Mouse (Mus musculus) adrenal gland, adult 2 months (tissue): ENCODE results near the gene Ptrh1. TPM values are rescaled to one million over a fixed set of nuclear protein-coding genes. Genes with fewer than 3 reads are reported as not detected.
A peak's percentile ranks its signal among the peaks of the same experiment; 100 is the strongest.

Experiments
- DNase-seq: peaks from one replicate; pipeline ENCODE4 v3.0.0; 2021
- polyA plus RNA-seq: library from polyadenylated mRNA; depleted of rRNA; stranded (reverse); fragments of >200 nt; gene quantifications from 2 replicates; pipeline ENCODE4 v1.2.3, GENCODE M21; 2012; rRNA removed
- total RNA-seq, 2 experiments: library from RNA; stranded (reverse); gene quantifications; 2 replicates each; pipeline ENCODE4 v1.2.3; 2021

Gene Ptrh1
- total and polyA plus RNA-seq, 3 experiments = 4.0 to 14.3 (median 5.0) TPM

DNA sequence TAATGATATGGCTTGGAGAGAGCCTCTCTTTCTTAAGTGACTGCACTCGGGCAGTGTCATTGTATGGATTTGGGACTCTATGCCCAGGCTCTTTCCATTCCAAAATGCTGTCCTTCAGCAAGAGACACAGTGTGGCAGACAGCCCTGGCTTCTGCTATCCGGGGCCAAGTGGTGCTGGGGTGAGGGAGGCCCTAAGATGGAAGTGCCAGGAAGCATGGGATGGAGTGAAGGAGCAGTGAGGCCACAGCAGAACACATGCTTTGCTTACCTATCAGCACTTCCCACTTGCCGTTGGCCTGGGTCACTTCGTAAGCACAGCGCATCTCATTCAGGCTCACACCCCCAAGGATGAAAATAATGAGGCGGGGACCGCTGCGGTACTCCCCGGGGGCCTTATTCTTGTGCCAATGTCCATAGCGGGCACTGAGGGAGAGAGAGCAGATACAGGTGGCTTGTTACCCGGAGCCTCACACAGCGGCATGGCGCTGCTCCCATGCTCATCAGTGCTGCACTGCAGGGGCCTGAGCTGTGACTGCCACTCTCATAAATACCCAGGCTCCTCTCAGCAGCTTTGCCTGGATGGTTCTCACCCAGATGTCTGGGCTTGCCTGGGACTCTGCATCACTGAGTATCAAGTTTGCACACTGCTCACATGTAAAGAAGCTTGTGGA is 20.3 kb downstream of the Ptrh1 start:
- DNase-seq = no peak

DNA sequence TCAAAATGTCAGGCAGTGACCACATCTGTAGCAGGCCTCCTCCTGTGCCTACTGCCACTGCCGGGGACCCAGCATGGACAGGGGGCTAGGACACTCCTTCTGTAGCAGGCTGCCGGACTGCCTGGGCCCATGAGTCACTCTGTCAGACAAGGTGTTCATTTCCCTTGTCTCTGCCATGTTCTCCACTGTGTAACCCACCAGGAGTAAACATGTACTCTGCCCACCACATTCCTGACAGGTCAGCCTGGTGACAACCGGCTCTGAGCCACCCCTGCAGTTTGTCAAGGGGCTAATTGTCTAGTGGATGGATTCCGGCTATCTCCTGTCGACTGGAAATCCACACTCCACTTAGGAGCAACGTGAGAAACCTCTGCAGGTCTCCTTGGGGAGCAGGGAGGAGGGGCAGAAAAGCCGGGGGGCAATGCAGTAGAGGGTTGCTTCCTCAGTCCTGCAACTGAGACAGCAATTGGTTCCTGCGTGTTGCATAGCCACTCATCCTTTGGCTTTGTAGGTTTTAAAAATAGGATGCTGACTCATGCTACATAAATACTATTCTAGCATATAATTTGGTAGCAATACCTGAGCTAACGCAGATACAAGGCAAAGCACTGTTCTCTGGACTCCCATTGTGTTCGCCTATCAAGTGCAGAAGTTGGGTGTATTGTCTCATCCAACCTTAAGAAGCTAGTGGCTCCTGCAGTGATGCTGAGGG is 22.8 kb downstream of the Ptrh1 start:
- DNase-seq = no peak

DNA sequence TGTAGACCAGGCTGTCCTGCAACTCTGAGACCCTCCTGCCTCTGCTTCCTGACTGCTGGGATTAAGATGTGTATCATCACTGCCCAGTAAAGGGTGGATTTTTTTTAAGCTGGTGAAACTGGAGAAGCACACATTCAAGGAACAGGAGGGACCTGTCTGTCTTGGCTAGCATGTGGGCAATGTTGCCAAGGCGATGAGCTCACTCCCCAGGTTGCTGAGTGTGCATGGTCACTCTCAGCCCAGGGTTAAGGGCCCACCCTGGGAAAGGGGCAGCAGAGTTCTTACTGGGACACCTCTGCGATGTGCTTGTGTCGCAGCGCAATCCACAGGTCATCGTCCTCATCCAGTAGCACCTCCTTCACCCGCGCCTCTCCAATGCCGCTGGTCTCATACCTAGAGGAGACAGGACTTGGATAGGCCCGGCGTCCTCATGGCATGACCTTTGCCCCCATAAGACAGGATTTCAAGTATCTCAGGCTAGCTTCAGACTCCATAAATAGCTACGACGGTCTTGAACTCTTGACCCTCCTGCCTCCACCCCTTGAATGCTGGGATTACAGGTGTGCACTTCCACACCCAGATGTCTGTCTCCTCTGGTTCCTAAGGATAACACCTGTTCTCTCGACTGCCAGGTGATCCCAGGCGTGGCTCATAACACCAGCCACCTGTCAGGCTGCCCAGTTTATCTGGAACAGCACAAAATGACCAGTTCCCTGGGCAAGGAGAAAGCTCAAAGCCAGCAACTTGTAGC is 33.4 kb downstream of the Ptrh1 start:
- no peak for DNase-seq

DNA sequence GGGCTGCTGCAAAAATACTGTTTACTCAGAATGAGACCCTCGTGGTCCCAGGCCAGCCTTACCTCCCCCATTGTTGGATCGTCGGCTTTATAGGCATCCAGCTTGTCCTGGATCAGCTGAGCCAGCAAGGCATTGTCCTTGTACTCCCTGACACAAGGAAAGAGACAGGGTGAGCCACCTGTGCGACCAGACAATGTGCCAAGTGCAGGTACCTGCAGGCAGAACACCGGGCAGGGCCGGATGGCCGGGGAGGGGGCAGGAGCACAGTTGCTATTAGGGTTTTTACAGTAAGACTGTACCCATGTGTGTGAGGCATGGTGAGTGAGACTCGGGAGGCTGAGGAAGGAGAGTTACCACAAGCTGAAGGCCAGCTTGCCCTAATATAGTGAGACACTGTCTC is 36.4 kb downstream of the Ptrh1 start:
- no peak for DNase-seq

DNA sequence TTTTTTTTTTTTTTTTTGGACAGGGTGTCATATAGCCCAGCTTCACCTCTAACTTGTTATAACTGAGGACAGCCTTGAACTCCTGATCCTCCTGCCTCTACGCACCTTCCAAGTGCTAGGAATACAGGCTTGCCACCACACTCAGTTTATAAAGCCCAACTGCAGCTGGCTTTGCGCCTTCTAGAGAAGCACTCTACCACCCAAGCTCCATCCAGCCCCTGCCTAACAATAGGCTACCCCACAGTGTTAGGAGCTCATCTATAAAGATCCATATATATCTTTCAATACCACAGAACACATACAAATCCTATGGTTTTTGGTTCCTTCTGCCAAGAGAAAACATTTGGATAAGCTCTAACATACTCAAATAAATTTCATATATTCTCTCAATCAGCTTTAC is 40.9 kb downstream of the Ptrh1 start:
- DNase-seq = no peak

DNA sequence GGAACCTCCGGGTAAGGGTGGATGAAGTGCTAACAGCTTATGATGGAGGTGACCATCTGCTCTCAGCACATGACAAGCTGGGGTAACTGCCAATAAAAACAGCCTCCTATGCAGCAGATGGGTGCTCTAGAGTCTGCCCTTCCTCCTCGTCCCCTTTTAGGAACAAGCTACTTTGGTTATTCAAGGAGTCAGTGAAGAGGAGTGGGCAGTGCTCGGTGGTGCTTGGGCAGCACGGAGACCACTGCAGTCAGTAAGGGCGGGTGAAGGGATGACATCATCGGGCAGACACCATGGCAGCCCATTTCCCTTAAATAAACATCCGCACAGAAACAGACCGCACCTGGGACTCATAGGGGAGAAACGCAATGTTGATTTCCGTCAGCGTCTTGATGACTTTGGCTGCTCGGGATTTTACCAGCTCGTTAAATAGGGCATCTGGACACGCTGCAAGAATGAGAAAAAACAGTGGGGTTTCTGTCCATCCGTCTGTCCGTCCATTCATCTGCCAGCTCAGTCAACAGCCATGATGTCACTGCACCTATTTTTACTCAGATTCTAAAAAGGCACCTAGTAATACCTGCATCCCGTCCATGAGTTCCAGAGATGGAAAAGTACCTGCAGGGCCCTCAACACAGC is 41.5 kb downstream of the Ptrh1 start:
- DNase-seq = no peak

DNA sequence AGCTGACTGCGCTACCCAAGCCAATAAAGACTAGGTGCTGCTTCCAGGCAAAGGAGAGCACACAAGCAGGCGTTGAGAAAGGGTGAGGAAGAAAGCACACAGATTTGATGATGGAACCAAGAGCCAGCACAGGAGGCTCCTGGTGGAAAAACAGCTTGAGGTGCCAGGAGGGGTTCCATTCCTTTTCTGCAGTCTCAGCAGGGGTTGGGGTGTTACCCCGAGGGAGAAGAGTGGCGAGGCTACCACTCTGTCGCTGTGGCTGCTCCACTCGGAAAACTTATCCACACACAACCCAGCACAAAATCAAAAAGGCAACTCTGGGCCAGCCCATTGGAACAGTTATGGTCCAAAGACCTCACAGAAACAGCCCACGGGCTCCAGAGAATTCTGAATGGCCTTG is 42.0 kb downstream of the Ptrh1 start:
- no peak for DNase-seq

DNA sequence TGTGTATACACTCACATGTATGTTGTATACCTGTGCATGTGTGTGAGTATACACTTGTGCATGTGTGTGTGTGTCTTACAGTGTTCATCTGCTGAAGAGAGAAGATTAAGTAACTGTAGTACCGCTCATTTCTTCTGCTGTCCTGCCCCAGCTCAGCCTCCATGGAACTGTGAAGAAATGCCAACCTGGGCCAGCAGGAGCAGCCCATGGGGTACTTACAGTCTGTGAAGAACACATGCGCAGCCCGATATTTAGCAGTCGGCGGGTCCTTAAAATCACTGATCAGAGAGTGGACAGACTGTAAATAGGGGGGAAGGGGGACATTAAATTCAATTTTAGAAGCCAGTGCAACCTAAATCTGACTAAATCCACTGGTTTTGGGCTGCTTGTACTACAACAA is 42.6 kb downstream of the Ptrh1 start:
- DNase-seq = no peak

DNA sequence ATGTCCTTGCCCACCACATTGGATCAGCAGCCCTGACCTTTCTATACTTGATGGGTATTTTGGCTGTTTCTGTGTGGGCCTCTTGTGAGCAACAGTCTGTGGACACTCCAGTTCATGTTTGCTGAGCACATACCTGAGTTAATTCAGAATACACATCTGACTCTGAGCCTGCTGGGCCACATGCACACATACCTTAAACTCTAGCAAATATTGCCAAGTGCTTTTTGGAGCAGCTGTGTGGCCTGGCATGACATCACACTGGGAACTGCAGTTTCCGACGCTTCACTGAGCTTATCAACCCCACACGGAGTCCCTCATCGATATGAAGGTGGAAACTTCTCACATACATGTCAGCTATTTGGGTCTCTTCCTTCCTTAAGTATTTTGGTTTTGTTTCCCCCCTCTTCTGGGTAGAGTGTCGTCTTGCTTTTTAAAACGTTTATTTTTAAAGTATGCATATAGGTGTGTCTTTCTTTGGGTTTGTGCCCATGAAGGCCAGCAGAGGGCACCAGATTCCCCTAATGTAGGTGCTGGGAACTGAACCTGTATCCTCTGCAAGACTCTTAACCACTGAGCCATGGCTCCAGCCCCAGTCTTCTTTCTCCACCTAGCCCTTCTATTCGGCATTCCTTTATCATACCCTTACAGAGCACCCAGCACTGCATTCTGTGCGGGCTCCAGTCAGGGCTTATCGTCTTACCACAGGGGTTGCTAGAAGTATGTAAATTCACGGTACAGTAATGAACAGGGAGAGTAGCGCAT is 45.6 kb downstream of the Ptrh1 start:
- DNase-seq = peak; percentile 30

DNA sequence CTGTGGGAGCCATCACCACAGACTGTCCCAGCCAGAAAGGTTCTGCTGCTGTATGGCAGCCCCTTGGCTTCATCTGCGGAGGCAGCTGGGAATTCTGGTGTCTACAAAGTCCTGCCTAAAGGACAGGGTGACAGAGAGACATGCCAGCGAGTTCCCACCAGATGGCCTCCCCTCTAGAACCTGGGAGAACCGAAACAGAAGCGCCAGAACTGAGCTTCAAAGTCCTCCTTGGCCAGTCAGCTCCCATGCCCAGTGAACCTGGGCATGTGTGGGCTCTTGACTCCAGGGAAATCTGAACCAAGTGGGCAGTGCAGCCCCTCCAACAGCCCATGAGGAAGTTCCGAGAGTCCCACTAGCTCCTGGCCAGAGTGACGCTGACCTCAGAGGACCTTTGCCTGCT is 47.1 kb downstream of the Ptrh1 start:
- DNase-seq = no peak

DNA sequence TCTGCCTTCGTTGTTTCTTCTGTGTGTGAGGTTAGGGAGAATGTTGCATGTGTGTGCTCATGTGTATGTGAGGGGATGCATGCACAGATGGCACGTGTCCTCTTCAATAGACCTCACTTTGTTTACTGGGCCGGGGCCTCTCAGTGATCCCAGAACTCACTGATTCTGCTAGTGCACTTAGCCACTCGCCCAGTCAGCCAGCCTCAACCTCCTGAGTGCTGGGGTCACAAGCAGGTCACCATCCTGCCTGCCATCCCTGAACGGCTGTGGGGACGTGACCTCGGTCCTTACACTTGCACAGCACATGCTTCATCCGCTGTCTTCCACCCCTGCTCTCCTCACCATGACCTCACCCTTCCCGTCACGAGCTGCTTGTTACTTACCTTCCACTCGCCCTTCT is 47.6 kb downstream of the Ptrh1 start:
- no peak for DNase-seq

DNA sequence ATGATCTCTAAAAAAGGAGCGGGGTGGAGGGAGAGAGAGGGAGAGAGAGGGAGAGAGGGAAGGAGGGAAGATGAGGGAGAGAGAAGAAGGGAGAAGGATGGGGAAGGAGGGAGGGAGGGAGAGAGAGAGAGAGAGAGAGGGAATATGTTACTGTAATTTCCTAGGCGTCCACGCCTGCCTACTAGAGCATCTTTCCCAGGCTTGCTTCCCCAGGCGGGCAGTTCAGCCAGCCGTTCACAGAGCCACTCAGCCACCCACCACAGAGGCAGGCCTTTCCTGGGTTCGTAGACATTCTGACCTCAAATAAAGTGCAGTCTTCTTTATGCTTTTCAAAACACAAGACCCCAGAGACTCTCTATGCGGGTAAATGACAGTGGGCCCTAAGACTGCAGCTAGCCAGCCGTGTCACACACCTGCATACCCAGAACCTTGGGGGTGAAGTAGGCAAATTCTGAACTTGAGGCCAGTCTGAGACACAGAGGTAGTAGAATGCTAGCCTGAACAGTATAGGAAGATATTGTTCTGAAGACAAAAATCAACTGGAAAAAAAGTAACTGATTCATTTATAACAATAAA is 48.1 kb downstream of the Ptrh1 start:
- no peak for DNase-seq

DNA sequence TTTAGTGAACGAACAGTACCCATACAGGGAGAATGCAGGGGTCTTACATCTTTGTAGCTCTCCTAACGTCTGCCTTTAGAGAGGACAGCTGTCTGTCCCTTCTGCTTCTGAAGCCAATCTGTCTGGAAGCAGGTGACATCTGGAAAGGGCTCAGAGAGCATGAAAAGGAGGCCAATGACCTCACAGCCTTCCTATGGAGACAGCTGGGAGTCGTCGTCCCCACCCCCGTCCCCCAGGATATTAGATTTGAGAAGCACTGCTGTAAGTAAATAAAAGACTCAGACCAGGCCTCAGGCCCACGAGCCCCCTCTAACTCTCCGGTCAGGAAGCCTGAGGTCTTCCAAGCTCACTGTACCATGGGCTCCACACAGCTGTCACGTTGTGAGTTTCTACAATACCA is 48.6 kb downstream of the Ptrh1 start:
- DNase-seq = no peak

DNA sequence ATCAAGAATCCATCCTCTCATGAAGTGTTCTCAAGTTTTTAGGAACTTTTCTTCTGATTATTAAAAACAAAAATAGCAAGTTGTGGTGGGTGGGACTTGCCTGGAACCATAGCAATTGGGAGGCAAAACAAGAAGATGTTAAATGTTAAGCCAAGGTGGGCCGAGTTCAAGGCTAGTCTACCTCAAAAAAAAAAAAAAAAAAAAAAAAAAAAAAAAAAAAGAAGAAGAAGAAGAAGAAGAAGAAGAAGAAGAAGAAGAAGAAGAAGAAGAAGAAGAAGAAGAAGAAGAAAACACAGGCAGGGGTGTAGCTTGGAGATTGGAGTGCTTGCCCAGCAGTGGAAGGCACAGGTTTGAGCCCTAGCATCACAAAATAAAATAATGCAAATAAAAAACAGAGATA is 49.2 kb downstream of the Ptrh1 start:
- no peak for DNase-seq

DNA sequence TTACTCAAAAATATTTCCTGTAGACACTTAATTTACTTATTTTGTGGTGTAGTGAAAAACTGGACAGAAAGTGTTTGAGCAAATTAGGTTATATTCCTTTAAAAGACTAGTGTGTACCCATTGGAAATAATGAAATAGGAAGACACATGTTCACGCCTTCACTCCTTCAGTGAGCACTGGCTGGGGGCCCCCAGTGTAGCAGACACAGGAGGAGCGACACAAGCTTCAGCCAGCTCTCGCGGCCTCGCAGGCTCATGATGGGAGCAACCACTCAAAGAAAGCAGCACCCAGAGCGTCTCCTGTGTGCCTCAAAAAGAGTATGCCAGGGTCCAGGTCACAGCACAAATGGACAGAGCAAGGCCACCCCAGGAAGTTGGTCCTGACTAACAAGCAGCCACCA is 50.2 kb downstream of the Ptrh1 start:
- no peak for DNase-seq

Other genes with a start within 250 kb of the Ptrh1 start
- gene Fam102a, start 240.5 kb upstream of the Ptrh1 start, total RNA-seq = 10 to 100 TPM; 37.1 to 40.8 TPM
- gene Fam102a, start 240.5 kb upstream of the Ptrh1 start, polyA plus RNA-seq = 40.2 and 43.1 TPM in 2 replicates
- 10 to 100 TPM; 52.7 to 67.4 TPM for gene Dpm2, start 204.9 kb upstream of the Ptrh1 start, total RNA-seq
- gene Dpm2, start 204.9 kb upstream of the Ptrh1 start, polyA plus RNA-seq = 160 and 165 TPM in 2 replicates
- gene Pip5kl1, start 201.0 kb upstream of the Ptrh1 start, total RNA-seq = under 1 TPM in 1 of 2 experiments, not detected in 1; 0.29 TPM
- gene Pip5kl1, start 201.0 kb upstream of the Ptrh1 start, polyA plus RNA-seq = 0.10 TPM in 1 of 2 replicates, not detected in the other
- not detected for gene 9430097D07Rik, start 200.1 kb upstream of the Ptrh1 start, total RNA-seq
- not detected in 2 replicates for gene 9430097D07Rik, start 200.1 kb upstream of the Ptrh1 start, polyA plus RNA-seq
- 10 to 100 TPM in 1 of 2 experiments, 1 to 10 TPM in 1; 5.6 to 14.5 TPM for gene St6galnac4, start 188.7 kb upstream of the Ptrh1 start, total RNA-seq
- gene St6galnac4, start 188.7 kb upstream of the Ptrh1 start, polyA plus RNA-seq = 15.4 and 18.5 TPM in 2 replicates
- 10 to 100 TPM; 55.2 to 55.6 TPM for gene St6galnac6, start 176.1 kb upstream of the Ptrh1 start, total RNA-seq
- 115 and 122 TPM in 2 replicates for gene St6galnac6, start 176.1 kb upstream of the Ptrh1 start, polyA plus RNA-seq
- 10 to 100 TPM; 40.6 to 59.0 TPM for gene Ak1, start 154.0 kb upstream of the Ptrh1 start, total RNA-seq
- gene Ak1, start 154.0 kb upstream of the Ptrh1 start, polyA plus RNA-seq = 66.6 and 67.7 TPM in 2 replicates
- 100 to 1,000 TPM; 100 to 128 TPM for gene Eng, start 129.2 kb upstream of the Ptrh1 start, total RNA-seq
- 266 and 281 TPM in 2 replicates for gene Eng, start 129.2 kb upstream of the Ptrh1 start, polyA plus RNA-seq
- 10 to 100 TPM in 1 of 2 experiments, 1 to 10 TPM in 1; 7.5 to 13.9 TPM for gene Fpgs, start 71.6 kb upstream of the Ptrh1 start, total RNA-seq
- 45.7 and 48.2 TPM in 2 replicates for gene Fpgs, start 71.6 kb upstream of the Ptrh1 start, polyA plus RNA-seq
- 10 to 100 TPM; 69.7 to 74.7 TPM for gene Cdk9, start 62.7 kb upstream of the Ptrh1 start, total RNA-seq
- 131 and 132 TPM in 2 replicates for gene Cdk9, start 62.7 kb upstream of the Ptrh1 start, polyA plus RNA-seq
- 10 to 100 TPM; 11.3 to 19.1 TPM for gene Sh2d3c, start 54.7 kb upstream of the Ptrh1 start, total RNA-seq
- gene Sh2d3c, start 54.7 kb upstream of the Ptrh1 start, polyA plus RNA-seq = 47.0 and 50.8 TPM in 2 replicates
- not detected for gene 6330409D20Rik, start 34.8 kb upstream of the Ptrh1 start, total RNA-seq
- not detected in 2 replicates for gene 6330409D20Rik, start 34.8 kb upstream of the Ptrh1 start, polyA plus RNA-seq
- gene Tor2a, start 18.6 kb upstream of the Ptrh1 start, total RNA-seq = 10 to 100 TPM; 18.7 to 26.5 TPM
- gene Tor2a, start 18.6 kb upstream of the Ptrh1 start, polyA plus RNA-seq = 70.6 and 74.0 TPM in 2 replicates
- under 1 TPM; 0.24 to 0.35 TPM for gene Ttc16, start 153 bp upstream of the Ptrh1 start, total RNA-seq
- gene Ttc16, start 153 bp upstream of the Ptrh1 start, polyA plus RNA-seq = 0.31 and 0.37 TPM in 2 replicates
- gene Cfap157, start 8.6 kb downstream of the Ptrh1 start, total RNA-seq = not detected
- not detected in 2 replicates for gene Cfap157, start 8.6 kb downstream of the Ptrh1 start, polyA plus RNA-seq
- gene Stxbp1, start 71.5 kb downstream of the Ptrh1 start, total RNA-seq = 10 to 100 TPM; 19.3 to 29.5 TPM
- 8.0 and 8.1 TPM in 2 replicates for gene Stxbp1, start 71.5 kb downstream of the Ptrh1 start, polyA plus RNA-seq
- gene Fam129b, start 100.3 kb downstream of the Ptrh1 start, total RNA-seq = 10 to 100 TPM; 14.8 to 27.4 TPM
- gene Fam129b, start 100.3 kb downstream of the Ptrh1 start, polyA plus RNA-seq = 20.1 and 21.6 TPM in 2 replicates
- gene Rpl12, start 185.8 kb downstream of the Ptrh1 start, total RNA-seq = 100 to 1,000 TPM; 136 to 149 TPM
- 146 and 165 TPM in 2 replicates for gene Rpl12, start 185.8 kb downstream of the Ptrh1 start, polyA plus RNA-seq
- gene Lrsam1, start 185.8 kb downstream of the Ptrh1 start, total RNA-seq = 10 to 100 TPM; 18.0 to 25.6 TPM
- gene Lrsam1, start 185.8 kb downstream of the Ptrh1 start, polyA plus RNA-seq = 24.8 and 26.0 TPM in 2 replicates
- gene Slc2a8, start 206.3 kb downstream of the Ptrh1 start, total RNA-seq = 10 to 100 TPM; 14.1 to 23.9 TPM
- gene Slc2a8, start 206.3 kb downstream of the Ptrh1 start, polyA plus RNA-seq = 525 and 573 TPM in 2 replicates